Mouse (Mus musculus) cerebellum, adult (tissue): ENCODE measurements at regions not wholly inside any gene's neighbourhood (a gene's known extent, or its start where the extent isn't known, plus 50 kb on each side); places are given as distances from the start of the nearest gene placed in this dataset.
A peak's percentile ranks its signal among the peaks of the same experiment; 100 is the strongest.

Experiments used
- ATAC-seq: cut with Nextera tagmentation; 2 replicates; pipeline ENCODE4 v1.9.2; 2017; ENCODE audit warnings: mild to moderate bottlenecking, moderate library complexity, mixed read lengths; ENCODE audit not compliant: insufficient number of reproducible peaks, low FRiP score, low TSS enrichment

GRCm38 (mm10) chr8:115494353-115494752 lies 213.2 kb downstream of the Maf start:
- ATAC-seq: no peak

DNA sequence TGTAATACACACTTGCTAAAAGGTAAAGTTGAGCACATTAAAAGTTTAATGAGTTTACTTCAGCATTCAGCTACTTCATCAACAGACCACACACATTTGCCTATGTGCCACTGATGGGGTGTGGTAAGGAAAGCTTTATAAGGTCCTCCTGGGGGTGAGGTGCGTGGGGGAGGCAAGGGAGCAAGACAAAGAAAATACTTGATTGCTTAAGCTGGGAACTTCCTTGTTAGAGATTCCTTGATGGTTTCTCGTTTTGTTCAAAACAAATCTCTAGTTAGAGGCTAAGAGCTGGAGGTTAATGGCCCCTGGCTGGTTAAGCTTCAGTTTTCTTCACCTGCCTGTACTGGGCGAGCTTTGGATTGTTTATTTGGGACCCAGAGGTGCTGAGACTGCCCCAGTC lies 220.7 kb downstream of the Maf start:
- no peak for ATAC-seq

- ATAC-seq: no peak
Observed at GRCm38 (mm10) chr8:115481136-115481535, 226.5 kb downstream of the Maf start.

- ATAC-seq: no peak
Observed at GRCm38 (mm10) chr8:115478406-115479060, 229.1 kb downstream of the Maf start.

GRCm38 (mm10) chr8:115476071-115476470 lies 231.5 kb downstream of the Maf start:
- 0 out of 2 replicates have a peak, but pooled peaks have one; percentile 8 for ATAC-seq

GRCm38 (mm10) chr8:115475156-115475555 lies 232.4 kb downstream of the Maf start:
- ATAC-seq: peak; percentile 81

DNA sequence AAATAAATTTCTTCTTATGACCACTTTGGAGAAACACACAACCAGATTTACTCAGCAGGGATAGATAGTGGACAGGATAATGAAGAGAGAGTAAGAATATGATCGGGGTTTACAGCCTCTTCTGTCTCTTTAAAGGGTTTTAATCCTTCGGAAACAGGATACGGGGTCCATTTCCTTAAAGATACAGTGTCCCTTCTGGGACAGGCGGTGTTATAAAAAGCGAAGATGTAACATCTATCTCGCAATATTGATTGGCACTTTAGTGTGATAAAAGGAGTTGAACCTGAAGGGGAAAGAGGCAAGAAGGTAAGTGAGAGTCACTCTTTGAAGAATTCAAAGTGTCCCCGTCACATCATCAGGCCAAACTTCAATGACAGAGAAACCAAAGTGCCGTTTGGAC lies 233.6 kb downstream of the Maf start:
- ATAC-seq: no peak

DNA sequence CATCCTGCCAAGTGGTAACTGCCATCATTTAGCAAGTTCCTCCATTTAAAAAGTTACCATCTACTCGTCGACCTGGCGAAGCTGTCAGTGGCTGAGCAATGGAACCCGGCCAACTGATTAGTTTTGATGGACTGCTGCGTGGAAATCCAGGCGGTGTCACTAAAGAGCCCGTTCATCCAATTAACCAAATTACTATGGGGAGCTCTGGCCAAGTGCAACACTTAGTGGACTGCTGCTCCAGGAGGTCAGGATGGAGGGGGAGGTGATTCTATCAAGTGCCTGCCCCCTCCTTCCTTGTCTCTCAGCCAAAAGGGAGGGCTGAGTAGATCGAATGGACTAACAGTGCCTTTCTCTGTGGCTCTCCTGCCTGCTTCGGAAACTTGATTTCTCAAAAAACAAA lies 241.0 kb downstream of the Maf start:
- ATAC-seq: peak; percentile 15; the same call in 1 of the 2 replicates

- ATAC-seq: no peak
Observed at GRCm38 (mm10) chr8:115466122-115466521, 241.5 kb downstream of the Maf start.

DNA sequence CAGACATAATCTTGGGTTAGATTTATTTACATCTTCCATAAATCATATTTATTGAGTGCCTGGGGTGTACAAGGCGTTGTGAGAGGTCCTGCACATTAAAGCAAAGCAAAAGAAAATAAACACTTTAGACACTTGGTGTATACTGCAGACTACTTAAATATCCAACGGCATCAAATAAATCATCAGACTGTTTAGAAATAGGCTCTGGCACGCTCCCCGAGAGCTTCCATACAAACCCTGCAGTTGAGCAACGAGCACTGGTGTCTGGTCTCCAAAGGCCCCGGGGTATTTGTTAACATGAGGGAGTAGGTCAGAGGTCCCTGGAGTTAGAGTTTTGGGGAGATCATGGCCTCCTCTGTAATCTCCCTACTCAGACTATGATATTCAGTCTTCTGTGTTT lies 244.9 kb downstream of the Maf start:
- ATAC-seq: no peak

DNA sequence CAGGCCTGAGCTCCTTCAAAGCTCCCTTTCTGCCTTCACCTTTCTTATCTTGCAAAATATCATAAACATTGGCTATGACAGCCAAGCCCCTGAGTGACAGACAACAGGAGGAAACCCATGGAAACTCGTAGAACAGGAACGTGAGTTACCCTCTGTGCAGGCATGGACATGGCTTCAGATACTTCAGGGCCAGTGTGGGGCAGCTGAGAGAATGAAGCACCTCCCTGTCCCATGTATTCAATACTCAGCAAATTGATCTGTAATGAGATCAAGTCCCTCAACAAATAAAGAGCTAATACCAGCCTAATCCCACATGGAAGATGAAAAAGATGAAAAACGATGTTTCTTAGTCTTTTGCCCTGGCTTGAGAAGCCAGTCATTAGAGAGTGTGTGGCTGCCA lies 249.5 kb downstream of the Maf start:
- no peak for ATAC-seq

GRCm38 (mm10) chr8:115450789-115451188 lies 256.8 kb downstream of the Maf start:
- ATAC-seq: no peak

- no peak for ATAC-seq
Observed at GRCm38 (mm10) chr8:115448367-115448766, 259.2 kb downstream of the Maf start.

DNA sequence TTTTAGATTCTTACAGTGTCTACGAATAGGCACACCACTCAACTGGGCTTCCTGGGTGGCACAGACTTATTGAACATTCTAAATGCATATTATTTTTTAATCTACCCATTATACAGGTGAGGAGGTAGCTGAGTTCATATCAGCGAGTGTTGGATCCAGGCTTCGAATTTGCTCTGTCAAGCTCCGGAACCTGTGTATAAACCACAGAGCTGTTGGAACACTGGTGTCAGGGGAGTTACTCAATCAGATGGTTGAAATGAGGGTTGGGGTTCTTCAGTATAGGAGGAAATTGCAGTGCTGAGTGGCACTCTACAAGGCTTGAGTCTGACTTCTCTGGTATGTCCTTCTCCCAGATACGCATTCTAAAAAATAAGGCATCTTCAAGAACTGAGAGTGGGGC lies 263.1 kb downstream of the Maf start:
- no peak for ATAC-seq

GRCm38 (mm10) chr8:115441943-115442550 lies 265.5 kb downstream of the Maf start:
- ATAC-seq: no peak

DNA sequence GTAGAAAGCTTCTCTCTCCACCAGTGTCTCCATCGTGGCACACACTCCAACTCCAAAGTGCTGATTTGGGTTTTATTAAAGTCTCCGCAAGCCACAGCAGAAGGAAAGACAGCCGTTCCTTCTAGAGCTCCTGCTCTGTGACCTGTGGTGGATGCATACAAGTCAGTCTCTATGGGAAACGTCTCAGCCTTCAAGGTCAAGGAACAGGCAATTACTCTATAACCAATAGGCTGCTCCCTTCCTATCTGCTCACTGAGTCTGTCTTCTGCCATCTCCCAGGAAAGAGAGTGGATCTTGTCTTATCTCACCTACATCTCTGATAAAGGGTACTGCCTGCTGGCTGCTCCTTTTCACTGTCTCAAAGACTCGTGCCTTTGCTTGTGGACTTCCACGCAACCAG lies 266.3 kb downstream of the Maf start:
- no peak for ATAC-seq

GRCm38 (mm10) chr8:115440151-115440550 lies 267.4 kb downstream of the Maf start:
- no peak for ATAC-seq

- peak; percentile 32; the same call in 1 of the 2 replicates for ATAC-seq
Observed at GRCm38 (mm10) chr8:115439512-115439911, 268.1 kb downstream of the Maf start.

- no peak for ATAC-seq
Observed at GRCm38 (mm10) chr8:115437956-115438355, 269.6 kb downstream of the Maf start.

DNA sequence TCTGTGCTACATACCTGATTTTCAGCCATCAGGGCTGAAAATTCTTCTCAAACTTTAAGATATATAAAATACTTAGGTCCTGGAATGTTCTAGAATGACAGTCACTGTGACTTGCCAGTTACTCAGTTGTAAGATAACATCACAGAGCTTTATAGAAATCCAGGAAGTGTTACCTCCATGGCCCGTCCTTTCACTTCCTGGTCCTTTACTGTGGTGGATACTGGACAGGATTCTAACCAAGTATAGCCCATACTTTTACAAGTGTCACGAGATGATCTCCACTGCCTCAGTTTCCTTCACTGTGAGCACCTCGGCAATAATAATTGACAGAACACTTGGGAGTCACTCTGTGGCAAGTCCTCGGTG lies 271.3 kb downstream of the Maf start:
- ATAC-seq: no peak

- no peak for ATAC-seq
Observed at GRCm38 (mm10) chr8:115435720-115436355, 271.8 kb downstream of the Maf start.
